Mouse (Mus musculus) adrenal gland, postnatal 10 days (tissue): ENCODE measurements at regions not wholly inside any gene's neighbourhood (a gene's known extent, or its start where the extent isn't known, plus 50 kb on each side); places are given as distances from the start of the nearest gene placed in this dataset.

Experiments used
- DNase-seq: peaks from one replicate; pipeline ENCODE4 v3.0.0; 2021; ENCODE audit warnings: mixed read lengths

DNA sequence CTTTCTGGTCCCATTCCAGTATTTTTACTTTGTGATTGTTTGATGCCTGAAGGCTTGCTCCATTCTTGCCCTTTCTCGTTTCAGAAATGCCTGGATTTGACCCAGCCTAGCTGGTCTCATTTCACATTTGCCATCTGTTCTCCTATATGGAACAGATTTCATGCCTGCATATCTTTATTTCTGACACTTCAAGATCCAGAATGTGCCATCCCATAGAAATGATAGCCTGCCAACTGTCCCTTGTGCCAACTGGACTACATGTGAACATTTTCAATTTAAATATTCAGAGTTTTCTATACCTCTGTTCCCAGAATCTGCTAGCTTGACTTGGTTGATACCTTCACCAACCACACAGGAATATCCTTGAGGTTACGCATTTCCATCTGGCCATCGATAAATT, 669.0 kb downstream of the Fscb start:
- DNase-seq = no peak

DNA sequence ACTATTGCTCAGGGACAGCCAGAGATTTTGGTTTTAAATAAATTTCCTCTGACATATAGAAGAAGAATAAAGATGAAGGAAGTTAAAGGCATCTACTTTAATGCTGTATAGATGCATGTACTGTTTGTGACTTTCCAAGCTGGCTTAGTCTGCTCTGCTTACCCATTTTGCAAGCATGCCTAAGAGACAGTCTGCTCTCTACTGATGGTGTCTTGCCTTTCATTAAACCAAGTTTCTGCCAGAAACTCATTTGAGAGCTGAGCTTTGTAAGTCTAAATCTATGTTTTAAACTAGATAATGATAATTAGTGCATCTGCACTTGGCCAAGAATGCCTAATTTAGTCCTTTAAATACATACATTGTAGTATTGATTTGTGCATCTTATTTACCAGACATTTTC, 670.5 kb downstream of the Fscb start:
- DNase-seq = no peak

DNA sequence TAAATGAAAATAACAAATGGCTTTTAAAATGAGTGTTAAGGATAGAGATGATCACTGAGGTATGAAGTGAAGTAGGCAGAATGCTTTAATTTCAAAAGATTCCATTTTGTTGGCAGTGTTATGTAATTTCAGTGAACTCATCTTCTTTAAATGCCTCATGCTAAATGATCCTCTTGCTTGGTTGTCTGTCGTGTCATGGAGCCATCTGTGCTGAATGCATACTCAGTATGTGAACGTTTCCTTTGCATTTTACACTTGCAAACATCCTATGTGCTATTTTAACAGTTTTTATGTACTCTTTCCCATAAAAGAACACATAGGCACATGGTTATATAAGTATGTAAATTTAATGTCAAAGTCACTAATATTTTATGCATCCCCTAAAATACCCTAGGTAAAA, 682.8 kb downstream of the Fscb start:
- no peak for DNase-seq

DNA sequence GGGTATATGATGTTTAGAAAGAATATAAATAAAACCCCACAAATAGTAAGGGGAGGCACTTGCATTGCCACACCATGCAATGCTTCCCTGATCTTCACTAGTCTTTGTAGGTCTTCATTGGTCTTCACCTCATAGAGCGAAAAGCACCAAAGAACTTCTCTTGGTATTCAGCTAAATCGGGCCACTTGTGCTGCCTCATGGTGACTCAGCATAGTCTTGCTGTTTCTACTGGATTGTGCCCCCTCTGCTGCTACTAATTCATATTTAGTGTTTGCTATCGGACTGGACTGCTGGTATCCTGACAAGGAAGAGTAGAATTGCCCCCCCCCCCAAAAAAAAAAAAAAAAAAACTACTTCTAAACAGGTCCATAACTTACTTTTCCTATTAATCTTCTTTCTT, 696.6 kb downstream of the Fscb start:
- DNase-seq = no peak

DNA sequence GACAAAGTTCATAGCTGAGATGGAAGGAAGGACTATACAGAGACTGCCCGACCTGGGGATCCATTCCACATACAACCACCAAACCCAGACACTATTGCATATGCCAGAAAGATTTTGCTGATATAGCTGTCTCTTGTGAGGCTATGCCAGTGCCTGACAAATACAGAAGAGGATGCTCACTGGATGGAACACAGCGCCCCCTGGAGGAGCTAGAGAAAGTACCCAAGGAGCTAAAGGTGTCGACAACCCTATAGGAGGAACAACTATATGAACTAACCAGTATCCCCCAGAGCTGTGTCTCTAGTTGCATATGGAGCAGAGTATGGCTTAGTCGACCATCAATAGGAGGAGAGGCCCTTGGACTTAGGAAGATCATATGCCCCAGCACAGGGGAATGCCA, 713.4 kb downstream of the Fscb start:
- DNase-seq = peak; percentile 2
